Mouse (Mus musculus) hindbrain, embryonic 12.5 days (tissue): ENCODE measurements around the gene Apbb2. TPM values are rescaled to one million over a fixed set of nuclear protein-coding genes. Genes with fewer than 3 reads are reported as not detected.

Experiments used
- ATAC-seq: fragments of 200-750 bp; cut with Nextera tagmentation; 2 replicates; pipeline ENCODE4 v1.8.0; 2017; ENCODE audit warnings: moderate TSS enrichment; ENCODE audit not compliant: low FRiP score
- H3K27ac ChIP-seq: fragments of 300-500 bp; sonication (generic); 2 replicates; pipeline ENCODE4 v1.5.1; 2016; ENCODE audit warnings: mild to moderate bottlenecking
- H3K27me3 ChIP-seq: fragments of 300-500 bp; sonication (generic); 2 replicates; pipeline ENCODE4 v1.6.1; 2016; ENCODE audit warnings: mild to moderate bottlenecking
- H3K36me3 ChIP-seq: fragments of 300-500 bp; sonication (generic); 2 replicates; pipeline ENCODE4 v1.6.1; 2016; ENCODE audit warnings: mild to moderate bottlenecking
- H3K4me1 ChIP-seq: fragments of 300-500 bp; sonication (generic); 2 replicates; pipeline ENCODE4 v1.6.1; 2016
- H3K4me2 ChIP-seq: fragments of 300-500 bp; sonication (generic); replicated peaks from 2 replicates; pipeline ENCODE4 v1.6.1; 2016; ENCODE audit warnings: mild to moderate bottlenecking
- H3K4me3 ChIP-seq: fragments of 300-500 bp; sonication (generic); 2 replicates; pipeline ENCODE4 v1.5.1; 2016; ENCODE audit warnings: mild to moderate bottlenecking
- H3K9ac ChIP-seq: fragments of 300-500 bp; sonication (generic); 2 replicates; pipeline ENCODE4 v1.6.1; 2016; ENCODE audit warnings: mild to moderate bottlenecking, moderate library complexity
- H3K9me3 ChIP-seq: fragments of 300-500 bp; sonication (generic); replicated peaks from 2 replicates; pipeline ENCODE4 v1.6.1; 2016; ENCODE audit warnings: mild to moderate bottlenecking
- WGBS: fragments of 180-500 bp; shearing (Covaris S2); methylation state at CpG from one replicate; pipeline ENCODE4 v1.1.7; 2016; 5-methylcytosine and 5-hydroxymethylcytosine counted together
- polyA plus RNA-seq: library from polyadenylated mRNA; unstranded; fragments of >200 nt; fragmentation: Nextera tagmentation; extraction: Ambion mirVana; gene quantifications from 2 replicates; pipeline ENCODE4 v1.2.1, GENCODE M21; 2016

Gene Apbb2
- polyA plus RNA-seq, 1 experiment from 2014 or later, result 82.4 TPM

DNA sequence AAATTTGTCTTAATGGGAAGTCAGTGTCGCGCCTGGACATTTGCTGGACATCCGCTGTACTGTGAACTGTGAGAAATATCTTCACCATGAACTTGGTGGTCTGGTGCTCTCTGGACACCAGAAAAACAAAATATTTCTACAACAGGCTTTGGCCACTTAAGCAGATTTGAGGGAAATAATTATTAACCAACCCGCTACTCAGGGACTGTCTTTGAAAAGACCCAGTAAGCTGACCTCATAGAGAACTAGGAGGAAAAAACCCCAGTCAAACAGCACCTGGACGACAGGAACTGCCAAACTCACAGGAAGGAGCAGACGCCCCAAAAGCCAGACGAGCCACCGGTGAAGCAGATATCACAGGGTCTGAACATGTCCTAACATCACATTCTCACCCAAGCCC lies 18.2 kb downstream of the Apbb2 start:
- 90% methylated on average over 8 of the region's 8 CpGs for WGBS
- H3K9me3 ChIP-seq, result no peaks in the 10 kb centered on the region
- 0 out of 2 replicates have a peak, but pooled peaks cover 13% of the 10 kb centered on the region for H3K4me1 ChIP-seq
- H3K27ac ChIP-seq, result no peak overlapping the region
- H3K27me3 ChIP-seq, result no peaks in the 10 kb centered on the region
- no peak overlapping the region for H3K9ac ChIP-seq
- no peaks in the 10 kb centered on the region for H3K36me3 ChIP-seq
- H3K4me2 ChIP-seq, result no peak overlapping the region
- H3K4me3 ChIP-seq, result no peak overlapping the region
- ATAC-seq, result no peak

DNA sequence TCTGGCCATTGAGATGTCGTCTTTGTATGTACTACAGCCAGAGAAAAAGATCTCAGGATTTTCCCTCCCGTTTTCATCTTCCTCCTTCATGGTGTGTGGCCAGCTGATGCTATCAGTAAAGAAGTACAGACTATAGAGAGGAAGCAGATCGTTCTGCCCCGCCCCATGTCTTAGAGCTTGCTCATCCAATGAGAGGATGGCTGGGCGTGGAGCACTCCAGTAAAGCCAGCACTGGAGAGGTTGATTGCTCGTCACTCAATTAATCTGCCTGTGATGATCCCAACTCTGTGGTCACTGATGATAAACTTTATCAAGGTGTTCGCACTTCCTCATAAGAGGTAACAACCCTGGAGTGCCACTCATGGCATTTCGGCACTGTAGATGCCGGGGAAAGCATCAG lies 18.7 kb downstream of the Apbb2 start:
- H3K27ac ChIP-seq, result no peak overlapping the region
- H3K4me3 ChIP-seq, result no peak overlapping the region
- ATAC-seq, result no peak
- no peaks in the 10 kb centered on the region for H3K36me3 ChIP-seq
- H3K9me3 ChIP-seq, result no peaks in the 10 kb centered on the region
- H3K4me2 ChIP-seq, result no peak overlapping the region
- no peak overlapping the region for H3K9ac ChIP-seq
- WGBS, result 86% methylated on average over 9 of the region's 9 CpGs
- H3K27me3 ChIP-seq, result no peaks in the 10 kb centered on the region
- 0 out of 2 replicates have a peak, but pooled peaks cover 15% of the 10 kb centered on the region for H3K4me1 ChIP-seq

DNA sequence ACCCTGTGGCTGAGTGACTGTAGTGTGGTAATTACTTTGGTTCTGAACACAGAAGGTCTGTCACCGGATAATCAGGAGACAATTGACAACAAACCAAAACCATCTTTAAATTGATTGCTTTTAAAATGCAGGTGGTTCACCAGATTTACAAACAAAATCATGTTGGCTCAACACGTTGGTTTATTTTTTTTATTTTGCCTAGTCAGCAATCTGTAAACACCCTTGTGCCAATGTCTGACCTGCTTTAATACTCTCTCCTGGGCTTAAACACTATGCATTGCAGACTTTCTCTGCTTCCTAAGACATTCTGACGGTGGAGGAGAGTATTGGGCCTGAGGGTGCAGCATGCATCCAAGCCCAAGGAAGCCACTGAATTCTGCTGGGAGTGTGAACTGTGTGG lies 22.3 kb downstream of the Apbb2 start:
- no peak overlapping the region for H3K4me3 ChIP-seq
- H3K4me1 ChIP-seq, result peaks cover 5% of the 10 kb centered on the region; the same call in 1 of the 2 replicates
- no peaks in the 10 kb centered on the region for H3K9me3 ChIP-seq
- no peak overlapping the region for H3K27ac ChIP-seq
- H3K9ac ChIP-seq, result no peak overlapping the region
- no peaks in the 10 kb centered on the region for H3K36me3 ChIP-seq
- H3K27me3 ChIP-seq, result no peaks in the 10 kb centered on the region
- WGBS, result 63% methylated on average over 3 of the region's 3 CpGs
- H3K4me2 ChIP-seq, result no peak overlapping the region
- no peak for ATAC-seq

DNA sequence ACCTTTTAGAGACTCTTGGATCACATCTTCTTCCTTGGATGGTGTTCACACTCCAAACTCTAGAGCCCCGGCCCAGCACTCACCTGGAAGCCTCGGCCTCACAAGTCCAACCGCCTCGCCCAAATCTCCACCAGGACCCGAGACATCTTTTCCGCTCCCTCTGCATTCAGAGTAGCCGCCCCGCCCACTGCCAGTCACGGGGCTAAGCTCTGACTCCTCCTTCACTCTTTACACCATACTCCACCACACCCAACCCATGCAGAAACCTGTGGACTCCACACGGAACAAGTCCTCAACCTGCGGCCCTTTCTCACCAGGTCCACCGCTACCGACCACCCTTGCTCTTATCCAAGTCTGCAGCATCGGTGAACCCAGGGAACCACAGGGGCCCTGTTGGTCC lies 23.7 kb downstream of the Apbb2 start:
- no peak for ATAC-seq
- 86% methylated on average over 14 of the region's 14 CpGs for WGBS
- H3K9ac ChIP-seq, result no peak overlapping the region

DNA sequence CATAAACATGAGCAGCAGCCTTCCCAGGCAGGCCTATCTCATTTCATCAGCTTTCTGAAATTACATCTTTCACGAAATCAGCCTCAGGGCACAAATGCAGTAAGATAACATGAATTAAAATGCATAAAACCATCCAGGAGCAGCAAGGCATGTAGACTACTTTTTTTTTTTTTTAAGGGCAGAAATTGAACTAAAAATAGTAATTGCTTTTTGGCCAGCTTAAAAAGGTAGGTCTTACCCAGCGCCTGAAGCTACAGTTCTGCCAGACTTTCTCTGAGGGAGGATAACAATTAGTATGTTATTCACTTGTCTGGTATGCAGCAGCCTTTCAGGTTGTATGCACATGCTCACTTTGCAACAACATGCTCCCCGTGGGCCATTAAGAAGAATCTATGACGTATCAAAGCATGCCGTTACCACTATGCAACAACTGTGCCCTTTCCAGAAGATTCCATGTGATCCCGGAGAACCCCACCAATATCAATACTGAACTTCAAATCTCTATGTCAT lies 32.3 kb downstream of the Apbb2 start:
- no peaks in the 10 kb centered on the region for H3K27me3 ChIP-seq
- no peak overlapping the region for H3K9ac ChIP-seq
- 86% methylated on average over 6 of the region's 6 CpGs for WGBS
- ATAC-seq, result no peak
- peaks cover 9% of the 10 kb centered on the region for H3K4me1 ChIP-seq
- H3K27ac ChIP-seq, result no peak overlapping the region
- H3K4me2 ChIP-seq, result no peak overlapping the region
- peaks cover 4% of the 10 kb centered on the region; the same call in 1 of the 2 replicates for H3K9me3 ChIP-seq
- no peaks in the 10 kb centered on the region for H3K36me3 ChIP-seq
- no peak overlapping the region for H3K4me3 ChIP-seq

More for the DNA sequence above, 23.7 kb downstream of the Apbb2 start:
- H3K36me3 ChIP-seq, result no peaks in the 10 kb centered on the region
- H3K4me1 ChIP-seq, result peaks cover 8% of the 10 kb centered on the region; the same call in 1 of the 2 replicates
- no peak overlapping the region for H3K4me3 ChIP-seq
- H3K27ac ChIP-seq, result no peak overlapping the region
- H3K4me2 ChIP-seq, result no peak overlapping the region
- H3K9me3 ChIP-seq, result no peaks in the 10 kb centered on the region
- H3K27me3 ChIP-seq, result no peaks in the 10 kb centered on the region

DNA sequence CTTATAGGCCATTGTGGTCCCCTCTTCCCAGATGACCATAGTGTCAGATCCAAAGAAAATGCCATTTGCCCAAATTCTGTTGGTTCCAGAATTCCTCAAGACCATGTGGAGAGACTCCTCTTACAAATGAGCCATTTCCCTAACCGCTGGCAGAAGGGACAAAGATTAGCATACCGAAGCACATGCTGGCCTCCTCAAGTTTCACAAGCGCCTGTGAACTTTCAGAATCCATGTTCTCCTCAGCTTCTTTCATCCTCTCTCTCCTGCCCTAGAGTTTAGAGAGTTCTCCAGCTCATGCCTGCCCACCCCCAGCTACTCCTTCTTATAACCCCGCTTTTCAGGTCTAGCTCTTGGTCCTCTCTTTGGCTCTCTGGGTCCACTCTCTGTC lies 35.6 kb downstream of the Apbb2 start:
- H3K4me1 ChIP-seq, result peaks cover 12% of the 10 kb centered on the region
- H3K4me3 ChIP-seq, result no peak overlapping the region
- H3K9me3 ChIP-seq, result peaks cover 4% of the 10 kb centered on the region; the same call in 1 of the 2 replicates
- H3K27me3 ChIP-seq, result no peaks in the 10 kb centered on the region
- no peak overlapping the region for H3K4me2 ChIP-seq
- H3K27ac ChIP-seq, result no peak overlapping the region
- no peak for ATAC-seq
- no peak overlapping the region for H3K9ac ChIP-seq
- no peaks in the 10 kb centered on the region for H3K36me3 ChIP-seq
- WGBS, result 77% methylated on average over 4 of the region's 4 CpGs

DNA sequence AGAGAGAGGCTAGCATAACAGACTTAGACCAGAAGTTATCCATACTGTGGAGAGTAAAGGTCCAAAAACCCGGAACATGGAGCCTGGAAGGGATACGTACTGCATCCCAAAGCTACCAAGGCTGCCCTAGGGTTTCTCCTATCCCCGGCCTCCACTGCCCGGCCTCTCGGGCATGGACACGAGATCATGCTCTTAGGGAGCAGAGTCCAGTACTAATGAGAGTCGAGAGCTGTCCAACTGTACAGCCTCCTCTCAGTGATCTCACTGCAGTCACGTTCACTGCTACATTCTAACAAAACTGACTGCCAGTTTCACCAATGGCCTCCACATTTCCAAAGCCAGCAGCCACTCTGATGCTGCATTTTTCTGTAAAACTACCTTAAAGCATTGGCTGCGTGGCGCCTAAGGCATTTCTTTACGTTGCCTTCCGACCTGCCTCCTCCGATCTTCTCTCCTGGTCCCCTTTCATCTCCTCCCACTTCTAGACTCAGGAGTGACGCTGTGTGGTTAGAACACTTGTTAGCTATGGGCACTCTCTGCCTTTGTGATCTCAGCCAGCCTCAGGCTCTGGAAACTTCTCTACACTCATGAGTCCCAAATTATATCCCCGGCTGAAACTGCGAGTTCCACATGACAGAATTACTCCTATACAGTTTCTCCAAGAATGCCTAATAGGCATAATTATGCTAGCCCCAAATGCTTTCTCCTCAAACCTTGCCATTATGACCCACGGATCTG lies 36.1 kb downstream of the Apbb2 start:
- Histone ChIP-seq H3K27ac (no peak overlapping the region), H3K4me1 (peaks cover 12% of the 10 kb centered on the region), H3K9ac (no peak overlapping the region), H3K36me3 (no peaks in the 10 kb centered on the region), H3K27me3 (no peaks in the 10 kb centered on the region), H3K4me3 (no peak overlapping the region), H3K9me3 (no peaks in the 10 kb centered on the region; the same call in 1 of the 2 replicates), H3K4me2 (no peak overlapping the region)
- no peak for ATAC-seq
- WGBS, result 89% methylated on average over 17 of the region's 17 CpGs

DNA sequence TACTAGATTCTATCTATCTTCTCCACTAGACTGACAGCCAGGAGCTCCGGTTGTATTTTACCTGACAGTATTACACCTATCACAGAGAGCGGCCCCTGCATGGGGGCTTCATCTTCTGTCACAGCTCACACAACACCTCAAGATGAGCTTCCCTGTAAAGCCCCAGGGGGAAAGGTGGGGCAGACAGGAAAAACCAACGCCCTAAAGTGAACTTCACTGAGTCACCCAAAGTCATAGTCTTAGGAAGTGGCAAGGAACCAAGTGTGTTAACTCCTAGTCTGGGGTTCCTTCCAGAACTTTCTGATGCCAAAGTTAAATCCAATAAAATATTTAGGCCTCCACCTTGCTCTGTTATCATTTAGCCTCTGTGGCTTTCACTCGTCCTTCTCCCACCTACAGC lies 39.5 kb downstream of the Apbb2 start:
- ATAC-seq, result no peak
- no peaks in the 10 kb centered on the region for H3K27me3 ChIP-seq
- peaks cover 24% of the 10 kb centered on the region for H3K4me1 ChIP-seq

DNA sequence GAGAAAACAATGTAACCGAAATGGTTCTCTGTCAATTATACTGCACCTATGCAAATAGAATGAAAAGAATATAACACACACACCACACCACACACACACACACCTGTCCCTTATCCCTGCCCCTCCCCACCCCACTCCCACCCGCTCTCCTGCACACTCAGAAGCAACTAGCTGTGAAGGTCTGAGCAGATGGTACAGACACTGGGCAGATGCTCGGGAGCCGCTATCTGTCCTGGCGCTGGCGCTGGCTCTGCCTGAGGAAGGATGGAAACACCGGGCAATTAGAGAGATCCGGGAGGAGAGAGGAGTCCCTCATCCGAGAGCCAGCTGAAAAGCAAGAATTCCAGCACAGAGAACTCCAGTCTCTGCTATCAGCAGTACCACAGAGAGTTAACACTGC lies 42.3 kb downstream of the Apbb2 start:
- Histone ChIP-seq H3K4me2 (no peak overlapping the region), H3K36me3 (no peaks in the 10 kb centered on the region), H3K27me3 (no peaks in the 10 kb centered on the region), H3K9ac (no peak overlapping the region), H3K27ac (0 out of 2 replicates have a peak overlapping the region, but pooled peaks have one; percentile 0), H3K4me3 (no peak overlapping the region), H3K9me3 (no peaks in the 10 kb centered on the region), H3K4me1 (peaks cover 24% of the 10 kb centered on the region)
- peak; percentile 40; the same call in 1 of the 2 replicates for ATAC-seq
- 73% methylated on average over 9 of the region's 9 CpGs for WGBS

More for the DNA sequence above, 39.5 kb downstream of the Apbb2 start:
- Histone ChIP-seq H3K4me3 (no peak overlapping the region), H3K9me3 (no peaks in the 10 kb centered on the region), H3K27ac (no peak overlapping the region), H3K9ac (no peak overlapping the region), H3K36me3 (no peaks in the 10 kb centered on the region), H3K4me2 (no peak overlapping the region)
- WGBS, result 83% methylated on average over 4 of the region's 4 CpGs

DNA sequence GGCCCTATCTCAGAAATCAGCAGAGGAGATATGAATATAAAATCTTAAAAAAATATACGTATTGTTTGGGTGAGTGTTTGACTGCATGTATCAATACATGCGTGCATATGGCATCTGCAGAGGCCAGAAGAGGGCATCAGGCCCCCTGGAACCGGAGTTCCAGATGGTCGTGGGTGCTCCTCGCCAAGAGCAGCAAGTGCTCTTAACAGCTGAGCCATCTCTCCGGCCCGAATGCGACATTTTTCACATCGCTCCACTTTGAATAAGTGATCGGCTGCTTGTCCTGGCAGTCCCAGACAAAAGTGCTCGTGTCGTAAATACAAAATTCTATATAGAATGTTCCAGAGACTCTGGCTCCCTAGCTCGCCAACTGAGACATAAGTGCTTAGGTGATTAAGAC lies 43.4 kb downstream of the Apbb2 start:
- ATAC-seq, result no peak
- Histone ChIP-seq H3K27ac (no peak overlapping the region), H3K4me2 (no peak overlapping the region), H3K27me3 (no peaks in the 10 kb centered on the region), H3K9me3 (no peaks in the 10 kb centered on the region), H3K36me3 (no peaks in the 10 kb centered on the region), H3K9ac (no peak overlapping the region), H3K4me3 (no peak overlapping the region), H3K4me1 (peaks cover 24% of the 10 kb centered on the region)
- WGBS, result 80% methylated on average over 13 of the region's 13 CpGs

DNA sequence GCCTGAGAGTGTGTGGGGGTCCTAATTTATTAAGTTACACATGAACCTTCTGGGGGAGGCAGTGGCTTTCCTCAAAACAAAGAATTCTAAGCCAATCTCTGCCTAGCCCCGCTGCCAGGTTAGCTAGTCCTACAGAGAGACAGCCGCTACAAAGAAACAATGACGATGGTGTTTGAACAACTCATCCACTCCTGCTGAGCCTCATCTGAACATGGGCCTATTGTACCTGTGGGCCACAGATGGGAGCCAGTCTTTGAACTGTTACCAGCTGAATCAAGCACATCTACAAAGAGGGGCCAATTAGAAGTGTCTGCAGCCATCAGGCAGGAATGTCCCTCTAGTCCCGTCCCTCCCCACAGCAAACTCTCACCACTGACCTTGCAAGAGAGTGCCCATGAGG lies 45.3 kb downstream of the Apbb2 start:
- H3K36me3 ChIP-seq, result no peaks in the 10 kb centered on the region
- WGBS, result 23% methylated on average over 4 of the region's 4 CpGs
- no peak overlapping the region for H3K27ac ChIP-seq

DNA sequence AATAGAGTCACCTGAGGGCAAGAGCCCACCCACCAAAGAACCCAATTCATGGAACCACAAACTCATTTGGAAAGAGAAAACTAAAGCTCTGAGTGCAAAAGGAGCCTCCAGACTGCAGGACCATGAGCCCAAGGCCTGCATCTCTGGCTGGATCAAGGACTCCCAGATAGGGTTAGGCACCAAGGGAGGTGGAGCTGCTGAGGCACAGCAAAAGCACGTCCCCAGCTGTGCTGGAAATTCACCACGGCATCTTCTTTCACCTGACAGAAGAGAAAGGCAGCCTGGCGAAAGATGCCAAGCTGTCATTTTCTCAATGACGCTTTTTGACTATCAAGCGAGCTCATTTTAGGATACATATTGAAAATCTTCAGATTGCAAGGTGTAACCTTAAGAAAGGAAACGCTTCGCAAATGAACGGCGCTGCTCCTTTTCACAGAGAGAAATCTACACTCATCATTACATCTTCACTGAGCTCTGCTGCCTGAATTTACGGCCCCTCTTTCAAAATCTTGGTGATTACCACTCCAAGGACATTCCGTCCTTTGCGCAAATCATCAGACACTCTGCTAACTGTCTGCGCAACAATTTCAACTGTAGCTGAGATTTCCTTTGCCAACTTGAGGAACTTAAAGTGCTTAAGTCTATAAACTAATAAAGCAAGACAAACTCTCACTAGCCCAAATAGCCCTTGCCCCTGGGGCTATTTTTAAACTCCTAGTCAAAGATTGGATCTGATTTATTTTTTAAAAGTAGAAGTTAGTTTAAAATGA lies 46.3 kb downstream of the Apbb2 start:
- ATAC-seq, result no peak
- no peak overlapping the region for H3K27ac ChIP-seq
- no peak overlapping the region for H3K4me2 ChIP-seq
- peaks cover 32% of the 10 kb centered on the region for H3K4me1 ChIP-seq
- H3K9ac ChIP-seq, result no peak overlapping the region
- H3K4me3 ChIP-seq, result no peak overlapping the region
- no peaks in the 10 kb centered on the region for H3K27me3 ChIP-seq
- H3K36me3 ChIP-seq, result no peaks in the 10 kb centered on the region
- no peaks in the 10 kb centered on the region for H3K9me3 ChIP-seq
- WGBS, result 81% methylated on average over 13 of the region's 13 CpGs

More for the DNA sequence above, 45.3 kb downstream of the Apbb2 start:
- Histone ChIP-seq H3K4me1 (peaks cover 32% of the 10 kb centered on the region), H3K27me3 (no peaks in the 10 kb centered on the region), H3K4me2 (no peak overlapping the region), H3K4me3 (no peak overlapping the region), H3K9me3 (no peaks in the 10 kb centered on the region), H3K9ac (no peak overlapping the region)
- ATAC-seq, result no peak
